Mouse (Mus musculus): ENCODE data around the gene Trim61.

Gene Trim61

GRCm38 (mm10) chr8:64983150-64983897 lies 35.0 kb downstream of the Trim61 start:
- no peak for DNase-seq (ENCODE audit: low spot score)
